Mouse (Mus musculus): ENCODE results near the gene Tbc1d10c.
"Not testable (repeated sequence)": the region's sequence is repeated elsewhere in the genome, so short reads cannot be mapped to it uniquely, and the experiment has no call there.

Tbc1d10c gene

DNA sequence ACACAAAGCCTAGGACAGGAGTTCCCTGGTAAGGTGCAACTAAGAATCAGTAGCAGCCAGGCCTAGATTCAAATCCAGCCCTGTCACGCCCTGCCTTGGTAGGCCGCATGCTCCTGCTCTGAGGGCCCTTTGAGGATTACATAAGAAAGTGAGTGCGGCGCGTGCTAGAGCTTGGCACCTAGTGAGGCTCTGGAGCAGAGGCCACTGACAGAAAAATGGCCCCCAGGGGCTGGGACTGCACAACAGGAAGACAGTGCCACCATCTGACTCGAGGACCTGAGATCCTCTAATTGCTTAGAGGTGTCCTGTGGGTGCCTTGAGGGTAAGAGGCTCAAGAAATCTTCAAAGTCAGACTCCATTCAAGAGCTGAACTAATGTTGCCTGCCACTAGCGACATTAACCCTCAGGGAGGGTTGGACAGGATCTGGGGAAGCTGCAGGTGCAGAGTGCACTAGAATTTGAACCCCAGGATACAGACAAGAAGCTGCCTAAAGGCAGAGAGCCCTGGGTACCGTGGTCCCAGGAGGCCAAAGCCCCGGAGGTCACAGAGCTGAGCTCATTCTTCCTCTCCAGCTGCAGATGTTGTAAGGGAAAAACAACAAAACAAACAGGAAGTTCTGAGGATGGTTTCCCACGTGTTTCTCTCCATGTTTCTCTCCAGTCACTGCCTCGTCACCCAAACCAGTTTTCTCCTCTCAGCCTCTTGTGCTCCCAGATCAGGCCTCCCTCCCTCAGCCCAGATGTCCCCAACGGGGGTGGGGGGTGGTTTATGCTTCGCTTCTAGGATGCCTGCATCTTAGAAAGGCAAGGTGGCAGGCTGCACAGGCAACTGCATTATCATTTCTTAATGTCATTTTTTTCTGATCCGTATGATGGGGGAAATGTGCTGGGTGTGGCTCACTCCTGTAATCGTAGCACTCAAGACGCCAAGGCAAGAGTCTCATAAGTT lies 46.3 kb downstream of the Tbc1d10c start:
- in situ Hi-C loops (cut with MseI, MboI) = no loop called here

- in situ Hi-C loops (cut with MseI, MboI) = no loop called here
Observed at GRCm38 (mm10) chr19:4143759-4144268, 47.3 kb downstream of the Tbc1d10c start, which contains the start of gene Cabp4. TSS of gene Cabp4 (minus strand) at chr19:4144033.

DNA sequence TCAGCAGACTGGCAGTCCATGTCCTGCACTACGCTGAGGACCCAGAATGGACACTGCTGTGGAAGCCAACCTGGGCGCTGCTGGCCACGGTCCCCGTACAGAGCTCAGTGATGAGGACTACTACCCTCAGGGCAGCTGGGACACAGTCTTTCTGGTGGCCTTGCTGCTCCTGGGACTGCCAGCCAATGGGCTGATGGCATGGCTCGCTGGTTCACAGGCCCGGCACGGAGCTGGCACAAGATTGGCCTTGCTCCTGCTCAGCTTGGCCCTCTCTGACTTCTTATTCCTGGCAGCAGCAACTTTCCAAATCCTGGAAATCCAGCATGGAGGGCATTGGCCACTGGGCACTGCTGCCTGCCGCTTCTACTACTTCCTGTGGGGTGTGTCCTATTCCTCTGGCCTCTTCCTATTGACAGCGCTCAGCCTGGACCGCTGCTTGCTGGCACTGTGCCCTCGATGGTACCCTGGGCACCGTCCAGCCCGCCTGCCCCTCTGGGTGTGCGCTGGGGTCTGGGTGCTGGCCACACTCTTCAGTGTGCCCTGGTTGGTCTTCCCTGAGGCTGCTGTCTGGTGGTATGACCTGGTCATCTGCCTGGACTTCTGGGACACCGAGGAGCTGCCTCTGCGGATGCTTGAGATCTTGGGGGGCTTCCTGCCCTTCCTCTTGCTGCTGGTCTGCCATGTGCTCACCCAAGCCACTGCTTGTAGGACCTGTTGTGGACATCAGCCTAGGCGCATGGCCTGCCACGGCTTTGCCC lies 48.5 kb downstream of the Tbc1d10c start:
- in situ Hi-C loops (cut with MseI, MboI) = no loop called here

DNA sequence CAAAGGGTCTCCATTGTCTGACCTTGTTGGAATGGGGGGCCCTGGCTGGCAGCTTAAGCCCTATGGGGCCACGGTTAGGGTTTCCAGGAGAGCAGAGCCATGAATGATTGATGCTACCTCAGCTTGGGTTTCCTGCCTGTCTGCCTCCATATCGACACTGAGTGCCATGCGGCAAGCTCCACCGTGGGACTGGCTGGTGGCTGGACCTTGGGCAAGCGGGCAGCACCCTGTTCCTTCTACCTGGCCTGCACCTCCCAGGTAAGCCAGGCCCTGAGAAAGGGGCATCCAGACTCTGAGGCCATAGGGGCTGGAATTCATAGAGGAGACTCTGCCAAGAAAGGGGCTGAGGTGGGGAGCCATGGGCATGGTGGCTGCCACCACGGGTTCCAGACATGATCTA lies 50.9 kb downstream of the Tbc1d10c start:
- in situ Hi-C loops (cut with MseI, MboI) = no loop called here

DNA sequence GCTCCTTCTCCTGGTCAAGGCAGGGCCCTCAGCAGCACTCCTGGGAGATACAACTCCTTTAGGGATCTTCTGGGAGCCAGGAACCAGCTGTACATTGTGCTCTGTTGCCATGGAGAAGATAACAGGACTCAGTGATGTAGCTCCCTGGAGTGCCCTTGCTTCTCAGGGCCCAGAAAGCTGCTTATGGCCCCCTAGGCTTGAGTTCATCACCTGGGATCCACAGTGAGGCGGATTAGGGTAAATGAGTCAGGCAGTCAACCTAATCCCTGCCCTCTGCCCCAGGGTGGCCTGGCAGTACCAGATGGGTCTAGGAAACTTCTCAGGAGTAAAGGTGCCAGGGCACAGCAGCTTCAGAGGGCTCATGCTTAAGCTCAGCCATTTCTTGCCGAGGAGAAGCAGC lies 51.6 kb downstream of the Tbc1d10c start, which contains the start of gene Gpr152:
Gene Gpr152 (plus strand): TSS at position 342 of the 400 bp plus-strand sequence.
- in situ Hi-C loops (cut with MseI, MboI) = no loop called here

GRCm38 (mm10) chr19:4137913-4138312 lies 53.2 kb downstream of the Tbc1d10c start:
- in situ Hi-C loops (cut with MseI, MboI) = no loop called here

GRCm38 (mm10) chr19:4136463-4136862 lies 54.6 kb downstream of the Tbc1d10c start:
- in situ Hi-C loops (cut with MseI, MboI) = no loop called here

DNA sequence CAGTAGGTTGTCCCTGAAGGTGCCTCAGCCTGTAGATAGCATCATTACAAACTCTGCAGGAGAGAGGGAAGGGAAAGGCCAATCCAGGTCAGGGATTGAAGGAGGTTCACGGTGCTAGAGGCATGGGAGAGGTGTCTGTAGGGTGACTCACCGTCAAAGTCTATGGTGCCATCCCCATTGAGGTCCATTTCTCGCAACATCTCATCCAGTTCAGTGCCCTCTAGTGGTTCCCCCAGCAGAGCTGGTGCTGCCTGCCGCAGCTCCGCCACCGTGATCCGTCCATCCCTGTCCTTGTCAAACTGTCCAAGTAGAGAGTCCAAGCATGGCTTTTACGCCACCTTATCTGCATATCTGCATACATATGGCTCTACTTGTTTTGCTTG lies 55.1 kb downstream of the Tbc1d10c start:
- in situ Hi-C loops (cut with MseI, MboI) = not testable (repeated sequence)

DNA sequence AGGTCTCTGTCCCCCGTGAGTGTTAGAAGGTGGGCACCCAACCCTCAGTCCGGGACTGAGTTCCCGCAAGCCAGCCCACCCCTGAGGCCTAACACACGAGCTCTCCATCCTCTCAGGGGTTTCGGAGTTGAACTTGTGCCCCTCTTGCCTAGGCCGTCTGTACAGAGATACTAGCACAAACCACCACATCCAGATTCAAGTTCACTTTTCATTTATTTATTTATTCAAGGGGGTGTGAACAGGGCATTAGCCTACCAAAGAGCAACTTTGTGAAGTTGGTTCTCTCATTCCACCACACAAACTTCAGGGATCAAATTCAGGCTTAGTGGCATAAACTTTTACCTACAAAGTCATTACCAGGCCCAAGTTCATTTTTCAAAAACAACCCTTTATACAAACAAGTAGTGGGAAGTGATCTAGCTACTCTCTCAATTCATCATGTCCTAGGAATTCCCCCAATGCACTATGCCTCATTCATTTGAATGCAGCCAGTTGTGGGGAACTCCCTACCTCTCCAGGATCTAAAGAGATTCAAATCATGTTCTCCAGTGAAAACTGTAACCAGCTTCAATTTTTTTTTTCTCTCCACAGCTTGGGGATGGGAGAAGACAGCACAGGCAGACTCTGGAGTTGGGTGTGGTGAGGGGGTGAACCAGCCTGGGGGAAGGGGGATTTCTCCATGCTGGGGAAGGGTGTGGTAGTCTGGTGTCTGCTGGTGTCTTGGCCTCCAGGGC lies 55.7 kb downstream of the Tbc1d10c start:
- in situ Hi-C loops (cut with MseI, MboI) = not testable (repeated sequence)

GRCm38 (mm10) chr19:4134354-4134753 lies 56.7 kb downstream of the Tbc1d10c start:
- in situ Hi-C loops (cut with MseI, MboI) = no loop called here
